Mouse (Mus musculus) intestine, embryonic 14.5 days (tissue): ENCODE results near the gene Csrnp1. TPM values are rescaled to one million over a fixed set of nuclear protein-coding genes. Genes with fewer than 3 reads are reported as not detected.

ENCODE experiments used
- ATAC-seq: fragments of 200-750 bp; cut with Nextera tagmentation; replicated peaks from 2 replicates; pipeline ENCODE4 v1.8.0; 2017; ENCODE audit warnings: low read depth, moderate number of reproducible peaks, moderate TSS enrichment, moderate library complexity; ENCODE audit not compliant: low FRiP score, low TSS enrichment
- DNase-seq: peaks from one replicate; pipeline ENCODE4 v3.0.0-alpha.2; 2018; ENCODE audit warnings: low spot score
- H3K27ac ChIP-seq: fragments of 300-500 bp; sonication (generic); 2 replicates; pipeline ENCODE4 v1.5.1; 2014; ENCODE audit warnings: low read depth, mild to moderate bottlenecking, control low read depth
- H3K27me3 ChIP-seq: fragments of 300-500 bp; sonication (generic); replicated peaks from 2 replicates; pipeline ENCODE4 v1.6.1; 2014; ENCODE audit warnings: low read length, control low read depth; ENCODE audit not compliant: control insufficient read depth, insufficient read depth
- H3K36me3 ChIP-seq: fragments of 300-500 bp; sonication (generic); 2 replicates; pipeline ENCODE4 v1.6.1; 2014; ENCODE audit warnings: low read length, control low read depth; ENCODE audit not compliant: control insufficient read depth, insufficient read depth
- H3K4me1 ChIP-seq: fragments of 300-500 bp; sonication (generic); replicated peaks from 2 replicates; pipeline ENCODE4 v1.6.1; 2014; ENCODE audit warnings: low read length, control low read depth, mixed read lengths; ENCODE audit not compliant: control insufficient read depth, insufficient read depth
- H3K4me2 ChIP-seq: fragments of 300-500 bp; sonication (generic); 2 replicates; pipeline ENCODE4 v1.6.1; 2014; ENCODE audit warnings: low read length
- H3K4me3 ChIP-seq: fragments of 300-500 bp; sonication (generic); 2 replicates; pipeline ENCODE4 v1.5.1; 2014; ENCODE audit warnings: low read depth, low read length, control low read depth, mixed read lengths
- H3K9ac ChIP-seq: fragments of 300-500 bp; sonication (generic); 2 replicates; pipeline ENCODE4 v1.6.1; 2014; ENCODE audit warnings: mild to moderate bottlenecking, low read length
- H3K9me3 ChIP-seq: fragments of 300-500 bp; sonication (generic); 2 replicates; pipeline ENCODE4 v1.6.1; 2016; ENCODE audit warnings: low read length, control low read depth; ENCODE audit not compliant: control insufficient read depth
- WGBS: fragments of 180-500 bp; shearing (Covaris S2); extraction: QIAGEN DNeasy Blood & Tissue Kit; methylation state at CpG from one replicate; pipeline ENCODE4 v1.1.7; 2014; 5-methylcytosine and 5-hydroxymethylcytosine counted together
- polyA plus RNA-seq: library from polyadenylated mRNA; unstranded; fragments of >200 nt; fragmentation: Nextera tagmentation; extraction: Ambion mirVana; gene quantifications from 2 replicates; pipeline ENCODE4 v1.2.1, GENCODE M21; 2014

Csrnp1 gene
- polyA plus RNA-seq, 1 experiment from 2014 or later = 1.8 TPM

DNA sequence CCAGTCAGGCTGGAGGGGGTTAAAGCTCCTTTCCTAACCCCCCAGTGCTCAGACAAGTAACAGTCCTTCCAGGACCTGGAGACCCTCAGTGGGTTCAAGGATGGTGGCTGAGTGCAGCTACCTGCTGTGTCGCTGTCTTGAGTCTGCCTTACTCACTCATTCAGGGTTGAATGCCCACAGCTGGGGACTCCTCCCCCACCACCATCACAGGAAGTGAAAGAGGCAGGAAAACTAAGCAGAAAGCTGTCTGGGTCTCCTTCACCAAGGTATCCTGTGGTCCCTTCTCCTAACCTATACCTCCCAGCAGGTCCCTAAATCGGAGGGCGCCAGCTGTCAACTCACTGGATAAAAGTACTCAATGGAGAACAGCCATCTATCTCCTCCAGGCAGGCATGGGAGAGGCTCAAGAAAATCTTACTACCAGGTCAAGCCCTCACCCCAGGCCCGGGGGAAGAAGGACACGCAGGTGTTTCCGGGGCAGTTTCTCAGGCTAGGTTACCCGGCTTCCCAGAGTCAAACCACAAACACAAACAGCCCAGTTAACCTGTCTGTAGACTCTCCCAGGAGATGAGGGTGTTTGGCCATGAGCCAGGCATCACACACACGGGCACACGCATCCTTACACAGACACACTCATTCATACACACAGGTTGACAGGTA, 6.2 kb downstream of the Csrnp1 start:
- no peak for ATAC-seq
- Histone ChIP-seq H3K27ac (no peak overlapping the region), H3K4me1 (peaks cover 61% of the 10 kb centered on the region), H3K36me3 (peaks cover 17% of the 10 kb centered on the region), H3K9me3 (no peaks in the 10 kb centered on the region), H3K27me3 (no peaks in the 10 kb centered on the region), H3K4me3 (no peak overlapping the region), H3K4me2 (peak overlapping the region; percentile 13; the same call in 1 of the 2 replicates), H3K9ac (no peak overlapping the region)
- no peak for DNase-seq
- 51% methylated on average over 9 of the region's 9 CpGs for WGBS

DNA sequence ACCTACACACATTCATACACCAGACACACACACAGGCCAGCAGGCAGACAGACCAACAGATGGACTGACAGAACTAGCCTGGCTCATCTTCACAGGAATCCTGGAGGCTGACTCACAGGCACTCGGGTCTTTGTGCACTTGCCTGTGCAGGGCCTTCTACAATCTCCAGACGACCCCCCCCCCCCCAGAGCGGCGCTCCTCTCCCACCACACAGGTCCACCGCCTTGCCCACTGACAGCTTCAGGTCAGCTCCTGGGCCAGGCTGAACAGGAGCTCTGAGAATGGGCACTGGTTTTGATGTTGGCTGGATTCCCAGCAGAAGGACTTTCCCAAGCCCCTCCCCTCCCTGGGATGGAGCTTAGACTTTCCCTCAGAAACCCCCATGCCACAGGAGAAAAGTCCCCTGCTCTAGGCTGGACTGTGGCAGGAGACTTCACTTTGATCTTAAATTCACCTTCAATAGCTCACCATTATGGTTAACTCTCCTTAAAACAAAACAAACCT, 6.8 kb downstream of the Csrnp1 start:
- ATAC-seq (no peak), DNase-seq (no peak)
- peaks cover 58% of the 10 kb centered on the region for H3K4me1 ChIP-seq
- WGBS = 36% methylated on average over 5 of the region's 5 CpGs
- no peak overlapping the region for H3K27ac ChIP-seq
- no peak overlapping the region for H3K9ac ChIP-seq
- H3K9me3 ChIP-seq = no peaks in the 10 kb centered on the region
- H3K27me3 ChIP-seq = no peaks in the 10 kb centered on the region
- H3K4me2 ChIP-seq = peak overlapping the region; percentile 13; the same call in 1 of the 2 replicates
- no peak overlapping the region for H3K4me3 ChIP-seq
- peaks cover 23% of the 10 kb centered on the region for H3K36me3 ChIP-seq

DNA sequence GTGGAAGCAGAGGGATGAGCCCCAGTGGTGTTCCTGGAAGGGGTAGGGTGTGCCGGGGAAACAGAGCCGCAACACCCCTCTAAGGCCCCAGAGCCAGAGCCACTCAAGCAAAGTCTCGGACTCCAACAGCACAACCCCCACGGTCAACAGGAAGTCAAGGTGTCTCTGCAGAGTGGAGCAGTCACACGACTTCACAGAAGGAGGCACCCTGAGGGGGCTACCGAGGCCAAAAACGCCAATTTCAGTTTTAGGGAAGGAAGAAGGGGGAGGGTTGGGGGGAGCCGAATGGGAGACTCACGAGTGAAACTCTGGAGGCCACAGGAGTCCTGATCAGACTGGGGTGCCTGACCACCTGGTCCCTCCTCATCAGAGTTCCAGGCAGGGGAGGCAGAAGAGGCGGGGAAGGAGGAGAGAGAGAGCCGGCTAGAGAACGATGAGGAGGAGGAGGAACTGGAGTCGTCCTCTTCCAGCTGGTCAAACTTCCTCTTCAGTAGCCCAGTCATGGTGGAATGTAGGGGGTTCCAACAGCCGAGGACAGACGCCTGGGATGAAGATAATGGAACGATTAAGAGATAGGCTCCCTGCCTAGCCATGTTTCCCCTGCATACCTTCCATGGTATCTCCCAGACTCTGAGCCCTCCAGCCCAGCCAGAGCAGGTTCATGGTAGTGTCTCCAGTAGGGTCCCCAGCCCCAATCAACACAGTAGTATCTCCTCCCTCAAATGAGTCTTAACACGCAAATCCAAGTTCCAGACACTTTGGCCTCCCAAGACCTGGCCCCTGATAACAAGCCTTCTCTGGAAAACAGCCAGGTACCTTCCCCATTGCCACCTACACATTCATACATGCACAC, 7.5 kb downstream of the Csrnp1 start:
- Histone ChIP-seq H3K4me3 (no peak overlapping the region), H3K27me3 (no peaks in the 10 kb centered on the region), H3K36me3 (peaks cover 30% of the 10 kb centered on the region), H3K27ac (no peak overlapping the region), H3K4me1 (peaks cover 52% of the 10 kb centered on the region), H3K9ac (no peak overlapping the region), H3K9me3 (no peaks in the 10 kb centered on the region), H3K4me2 (peak overlapping the region; percentile 18)
- DNase-seq (no peak), ATAC-seq (no peak)
- WGBS = 32% methylated on average over 17 of the region's 17 CpGs

DNA sequence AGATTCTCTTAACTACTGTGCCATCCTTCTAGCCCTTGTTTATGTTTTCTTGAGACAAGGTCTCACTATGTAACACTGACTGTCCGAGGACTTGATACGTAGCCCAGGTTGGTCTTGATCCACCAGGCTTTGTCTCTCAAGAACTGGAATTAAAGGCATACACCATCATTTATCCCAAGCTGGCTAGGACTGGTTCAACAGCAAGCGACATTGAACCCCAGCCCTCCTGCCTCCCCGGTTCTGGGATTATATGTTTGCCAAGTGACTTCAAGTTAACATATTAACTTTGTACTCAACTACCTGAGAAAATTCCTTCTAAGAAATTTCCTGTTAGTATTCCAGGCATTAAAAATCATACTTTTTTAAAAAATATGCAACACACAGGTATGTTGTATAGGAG, 9.2 kb downstream of the Csrnp1 start:
- Histone ChIP-seq H3K27ac (no peak overlapping the region), H3K4me2 (no peak overlapping the region), H3K9ac (no peak overlapping the region), H3K9me3 (no peaks in the 10 kb centered on the region), H3K27me3 (no peaks in the 10 kb centered on the region), H3K4me3 (no peak overlapping the region), H3K4me1 (peaks cover 44% of the 10 kb centered on the region), H3K36me3 (peaks cover 30% of the 10 kb centered on the region)
- no peak for DNase-seq
- ATAC-seq = no peak
- WGBS = 91% methylated on average over 4 of the region's 4 CpGs

DNA sequence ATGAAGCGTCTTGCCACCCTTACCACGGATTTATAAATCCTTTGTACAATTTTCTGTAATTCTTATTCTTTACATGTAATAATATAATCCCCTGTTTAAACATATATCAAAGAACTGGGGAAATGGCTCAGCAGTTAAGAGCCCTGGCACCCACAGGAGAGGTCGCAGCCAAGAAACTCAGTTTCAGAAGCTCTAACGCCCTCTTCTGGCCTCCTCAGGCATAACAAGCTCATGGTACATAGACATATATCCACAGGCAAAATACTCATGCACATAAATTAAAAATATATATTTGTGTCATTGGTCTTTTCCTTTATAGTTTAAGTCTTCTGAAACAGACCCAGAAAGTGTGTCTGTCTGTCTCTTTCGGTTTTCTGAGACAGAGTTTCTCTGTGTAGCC, 9.8 kb downstream of the Csrnp1 start:
- ATAC-seq (no peak), DNase-seq (no peak)
- H3K4me3 ChIP-seq = no peak overlapping the region
- no peak overlapping the region for H3K9ac ChIP-seq
- WGBS = 85% methylated on average over 5 of the region's 5 CpGs
- H3K36me3 ChIP-seq = peaks cover 30% of the 10 kb centered on the region
- peaks cover 37% of the 10 kb centered on the region for H3K4me1 ChIP-seq
- no peaks in the 10 kb centered on the region for H3K9me3 ChIP-seq
- H3K27me3 ChIP-seq = no peaks in the 10 kb centered on the region
- H3K27ac ChIP-seq = no peak overlapping the region
- no peak overlapping the region for H3K4me2 ChIP-seq

DNA sequence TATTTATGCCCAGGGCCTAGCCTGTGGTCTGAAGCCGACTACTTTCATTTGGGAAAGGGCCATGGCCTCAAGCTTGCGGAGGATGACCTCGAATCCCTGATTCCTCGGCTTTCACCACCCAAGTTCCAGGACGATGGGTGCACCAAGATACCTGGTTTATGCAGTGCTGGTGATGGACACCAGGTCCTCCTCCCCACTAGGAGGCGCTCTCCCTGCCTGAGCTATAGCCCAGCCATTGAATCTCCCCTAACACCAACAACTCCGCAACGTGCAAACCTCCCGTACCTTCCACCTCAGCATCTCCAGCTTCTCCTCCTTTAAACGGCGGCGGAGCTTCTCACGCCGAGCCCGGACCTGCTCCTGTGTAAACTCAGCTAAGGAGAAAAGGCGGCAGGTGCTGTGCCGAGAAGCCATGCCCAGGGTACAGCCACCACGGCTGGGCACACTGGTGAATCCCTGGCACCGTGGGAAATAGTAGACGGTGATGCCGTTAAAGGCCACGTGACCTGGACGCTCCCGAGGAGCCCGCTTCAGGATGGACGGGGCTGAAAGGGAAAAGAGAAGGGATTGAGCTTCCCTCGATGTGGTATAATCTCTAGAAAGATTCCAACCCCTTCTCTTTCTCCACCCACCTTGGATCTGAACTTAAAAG, 10.5 kb downstream of the Csrnp1 start:
- H3K36me3 ChIP-seq = peaks cover 30% of the 10 kb centered on the region
- H3K9ac ChIP-seq = no peak overlapping the region
- H3K4me3 ChIP-seq = no peak overlapping the region
- no peaks in the 10 kb centered on the region for H3K9me3 ChIP-seq
- DNase-seq = no peak
- 91% methylated on average over 27 of the region's 27 CpGs for WGBS
- peaks cover 35% of the 10 kb centered on the region for H3K4me1 ChIP-seq
- H3K4me2 ChIP-seq = no peak overlapping the region
- no peak overlapping the region for H3K27ac ChIP-seq
- no peaks in the 10 kb centered on the region for H3K27me3 ChIP-seq
- ATAC-seq = no peak

DNA sequence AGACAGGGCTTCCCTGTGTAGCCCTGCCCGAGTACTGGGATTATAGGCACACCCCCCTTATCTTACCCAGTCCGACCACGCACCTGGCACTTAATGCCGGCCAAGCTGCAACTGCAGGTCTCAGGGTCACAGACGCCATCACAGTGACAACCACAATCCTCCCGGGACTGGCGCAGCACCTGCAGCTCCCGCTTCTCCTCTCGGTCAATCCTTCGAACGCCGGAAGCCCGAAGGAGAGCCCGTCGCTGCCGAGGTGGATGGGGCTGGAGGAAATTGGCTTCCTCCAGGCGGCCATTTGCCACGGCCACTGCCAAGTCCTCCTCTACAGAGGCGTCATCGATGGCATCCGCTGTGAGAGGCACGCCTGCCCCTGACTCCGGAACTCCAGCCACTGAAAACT, 11.2 kb downstream of the Csrnp1 start:
- DNase-seq (no peak), ATAC-seq (no peak)
- Histone ChIP-seq H3K9ac (no peak overlapping the region), H3K4me1 (peaks cover 28% of the 10 kb centered on the region), H3K9me3 (no peaks in the 10 kb centered on the region), H3K36me3 (peaks cover 30% of the 10 kb centered on the region), H3K4me2 (no peak overlapping the region), H3K27me3 (no peaks in the 10 kb centered on the region), H3K4me3 (no peak overlapping the region), H3K27ac (no peak overlapping the region)
- WGBS = 93% methylated on average over 23 of the region's 23 CpGs

DNA sequence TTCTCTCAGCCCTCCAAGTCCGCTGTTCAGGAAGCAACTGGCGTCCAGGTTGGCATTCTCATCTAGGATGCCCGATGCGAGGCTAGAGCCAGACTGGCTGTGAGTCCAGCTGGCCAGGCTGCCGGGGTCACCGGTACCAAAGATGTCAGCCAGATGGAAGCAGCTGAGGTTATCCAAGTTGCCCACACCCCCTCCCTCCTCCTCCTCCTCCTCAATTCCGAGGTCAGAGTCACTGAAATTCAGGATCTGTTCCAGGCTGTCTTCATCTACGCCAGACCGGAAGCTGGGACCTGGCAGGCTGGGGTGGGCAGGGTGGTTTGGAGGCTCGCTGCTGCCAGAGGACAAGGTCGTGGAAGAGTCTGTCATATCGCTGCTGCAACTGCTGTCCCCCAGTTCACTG, 11.9 kb downstream of the Csrnp1 start:
- peaks cover 30% of the 10 kb centered on the region for H3K36me3 ChIP-seq
- H3K4me3 ChIP-seq = no peak overlapping the region
- ATAC-seq (no peak), DNase-seq (no peak)
- no peak overlapping the region for H3K4me2 ChIP-seq
- 90% methylated on average over 12 of the region's 12 CpGs for WGBS
- H3K9ac ChIP-seq = no peak overlapping the region
- H3K4me1 ChIP-seq = peaks cover 21% of the 10 kb centered on the region
- H3K27ac ChIP-seq = no peak overlapping the region
- H3K27me3 ChIP-seq = no peaks in the 10 kb centered on the region
- H3K9me3 ChIP-seq = no peaks in the 10 kb centered on the region
